Mouse (Mus musculus) frontal cortex, postnatal 36 days (tissue): ENCODE measurements at regions not wholly inside any gene's neighbourhood (a gene's known extent, or its start where the extent isn't known, plus 50 kb on each side); places are given as distances from the start of the nearest gene placed in this dataset.

ENCODE experiments used
- DNase-seq, 2 experiments: peaks; one replicate each; pipeline ENCODE4 v3.0.0; 2022; ENCODE audit warnings: low spot score in 2 of 2

DNA sequence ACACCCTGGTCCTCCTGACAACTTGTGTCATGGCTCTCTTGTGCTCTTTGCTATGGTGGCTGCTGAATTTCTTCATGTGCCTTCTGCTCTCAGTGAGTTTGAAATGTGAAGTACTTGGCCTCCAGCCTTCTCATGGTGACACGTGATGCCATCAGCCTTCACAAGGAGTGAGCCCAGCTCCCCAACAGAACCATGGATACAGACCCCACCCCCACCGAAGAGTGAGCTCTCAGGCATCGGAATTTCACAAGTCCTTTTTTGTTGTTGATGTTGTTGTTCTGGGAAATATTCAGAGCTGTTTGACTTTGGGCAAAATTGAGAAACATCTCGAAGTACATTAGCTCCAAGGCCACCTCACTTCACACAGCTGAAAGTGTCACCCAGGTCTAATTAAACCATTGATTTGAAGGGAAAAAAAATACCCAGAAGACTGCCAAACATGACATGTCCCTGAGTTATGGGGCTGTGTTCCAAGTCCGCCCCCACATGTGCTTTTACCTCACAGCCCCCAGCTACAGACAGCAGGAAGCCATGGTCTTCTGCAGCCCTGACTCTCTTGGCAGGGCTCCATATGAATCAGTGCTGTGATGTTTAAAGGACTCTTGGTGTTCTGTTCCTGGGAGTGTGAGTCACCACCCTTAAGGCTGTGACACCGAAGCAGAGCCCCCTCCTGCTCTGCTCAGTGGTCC, 205.2 kb upstream of the A230072I06Rik start:
- peak; percentile 61 to 73 for DNase-seq

GRCm38 (mm10) chr8:12075943-12076342, 202.7 kb upstream of the A230072I06Rik start:
- DNase-seq: no peak

DNA sequence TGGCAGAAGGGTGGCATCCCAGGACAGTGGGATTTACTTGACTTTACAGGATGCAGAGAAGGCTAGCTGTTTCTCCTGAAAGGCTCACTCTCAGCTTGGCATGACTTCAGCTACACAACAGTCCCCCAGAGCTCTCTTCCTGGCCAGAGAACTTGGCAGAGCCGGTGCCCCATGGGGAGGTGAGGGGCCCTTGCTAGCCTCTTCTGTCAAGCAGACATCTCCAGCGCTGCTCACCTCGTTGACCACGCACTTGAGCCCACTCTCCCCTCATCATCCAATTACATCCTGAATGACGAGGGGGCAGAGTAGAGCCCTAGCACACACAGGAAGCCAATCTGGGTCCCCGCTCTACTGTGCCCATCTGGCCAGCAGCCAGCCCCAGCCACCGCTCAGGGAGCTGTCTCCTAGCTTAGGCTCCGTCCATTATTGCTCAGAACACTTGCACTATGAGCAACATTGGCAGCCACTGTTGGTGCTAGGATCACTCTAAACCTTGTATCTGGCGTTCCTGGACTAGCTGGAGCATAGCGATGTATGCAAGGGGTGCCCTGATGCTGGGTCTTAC, 201.7 kb upstream of the A230072I06Rik start:
- no peak for DNase-seq

- no peak for DNase-seq
These were observed 200.7 kb upstream of the A230072I06Rik start for GRCm38 (mm10) chr8:12077896-12078295.

GRCm38 (mm10) chr8:12078679-12079566, 199.7 kb upstream of the A230072I06Rik start:
- no peak for DNase-seq

- DNase-seq: no peak
These were observed 197.1 kb upstream of the A230072I06Rik start for GRCm38 (mm10) chr8:12081536-12081935.

- no peak for DNase-seq
These were observed 191.3 kb upstream of the A230072I06Rik start for GRCm38 (mm10) chr8:12087192-12087800.

DNA sequence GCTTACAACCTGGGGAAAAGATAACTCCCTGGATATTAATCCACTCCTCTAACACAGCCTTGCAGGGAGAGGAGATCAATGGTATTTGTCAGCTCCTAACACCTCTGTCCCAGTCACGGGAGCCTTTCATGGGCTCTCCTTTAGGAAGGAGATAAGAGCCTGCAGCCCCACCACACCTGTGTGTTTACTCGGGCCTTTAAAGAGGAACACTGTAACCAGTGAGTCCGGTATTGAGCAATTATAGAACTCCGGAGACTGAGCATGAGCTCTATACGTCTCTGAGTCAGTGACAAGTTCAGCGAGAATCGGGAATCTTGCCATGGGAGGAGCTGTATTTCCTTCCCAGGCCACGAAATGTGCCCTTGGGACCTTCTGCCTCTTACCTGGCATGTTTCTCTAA, 178.5 kb upstream of the A230072I06Rik start:
- no peak for DNase-seq

GRCm38 (mm10) chr8:12103296-12103695, 175.3 kb upstream of the A230072I06Rik start:
- DNase-seq: no peak

GRCm38 (mm10) chr8:12105106-12105901, 173.3 kb upstream of the A230072I06Rik start:
- no peak for DNase-seq

GRCm38 (mm10) chr8:12108578-12108977, 170.0 kb upstream of the A230072I06Rik start:
- no peak for DNase-seq

DNA sequence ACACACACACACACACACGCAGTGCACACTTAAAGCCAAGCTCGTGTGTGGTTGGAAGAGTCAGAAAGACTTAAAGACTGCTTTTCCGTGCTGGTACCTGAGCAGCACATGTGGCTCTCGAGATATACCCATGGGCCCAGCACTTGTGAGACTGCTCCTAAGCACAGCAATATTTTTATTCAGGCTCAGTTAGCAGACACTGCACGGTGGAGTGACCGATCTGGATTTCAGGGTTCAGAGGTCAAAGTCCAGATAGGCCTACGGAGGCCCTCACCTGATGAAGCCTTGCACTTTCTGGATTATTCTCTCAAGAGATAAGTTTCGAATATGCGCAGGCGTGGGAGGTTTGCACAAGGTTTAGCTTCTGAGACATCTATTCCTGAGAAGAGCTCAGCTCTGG, 167.0 kb upstream of the A230072I06Rik start:
- DNase-seq: no peak

- DNase-seq: no peak
These were observed 165.6 kb upstream of the A230072I06Rik start for GRCm38 (mm10) chr8:12113023-12113422.

DNA sequence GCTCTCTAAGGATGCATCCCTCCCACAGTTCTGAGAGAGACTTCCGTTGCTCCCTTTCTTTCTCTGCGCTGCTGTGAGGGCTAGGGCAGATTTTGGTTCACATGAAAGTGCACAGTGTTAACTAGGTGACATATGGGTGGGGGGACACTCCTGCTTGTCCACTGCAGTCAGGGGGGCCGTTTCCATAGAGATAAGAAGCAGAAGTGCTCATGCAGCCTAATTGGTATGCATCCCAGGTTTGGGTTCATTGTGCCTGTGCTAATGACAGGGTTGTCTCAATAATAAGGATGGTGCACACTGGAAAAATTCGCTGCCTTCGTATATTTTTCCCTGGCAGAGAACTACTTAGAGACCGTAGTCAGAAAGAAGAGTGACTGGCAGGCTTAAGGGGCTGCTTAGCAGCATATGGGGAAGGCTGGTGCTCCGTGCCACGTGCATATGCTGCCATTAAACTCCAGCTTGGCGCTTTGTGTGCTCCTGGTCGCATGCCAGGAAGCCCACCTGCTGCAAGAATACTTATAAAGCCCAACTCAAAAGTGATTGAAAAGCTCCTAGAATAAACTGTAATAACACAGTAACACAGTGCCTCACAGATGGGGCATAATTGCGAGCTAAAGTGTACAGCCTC, 152.1 kb upstream of the A230072I06Rik start:
- peak in 1 of 2 experiments; percentile 13 for DNase-seq

GRCm38 (mm10) chr8:12127106-12127800, 151.4 kb upstream of the A230072I06Rik start:
- peak in 1 of 2 experiments; percentile 11 for DNase-seq

DNA sequence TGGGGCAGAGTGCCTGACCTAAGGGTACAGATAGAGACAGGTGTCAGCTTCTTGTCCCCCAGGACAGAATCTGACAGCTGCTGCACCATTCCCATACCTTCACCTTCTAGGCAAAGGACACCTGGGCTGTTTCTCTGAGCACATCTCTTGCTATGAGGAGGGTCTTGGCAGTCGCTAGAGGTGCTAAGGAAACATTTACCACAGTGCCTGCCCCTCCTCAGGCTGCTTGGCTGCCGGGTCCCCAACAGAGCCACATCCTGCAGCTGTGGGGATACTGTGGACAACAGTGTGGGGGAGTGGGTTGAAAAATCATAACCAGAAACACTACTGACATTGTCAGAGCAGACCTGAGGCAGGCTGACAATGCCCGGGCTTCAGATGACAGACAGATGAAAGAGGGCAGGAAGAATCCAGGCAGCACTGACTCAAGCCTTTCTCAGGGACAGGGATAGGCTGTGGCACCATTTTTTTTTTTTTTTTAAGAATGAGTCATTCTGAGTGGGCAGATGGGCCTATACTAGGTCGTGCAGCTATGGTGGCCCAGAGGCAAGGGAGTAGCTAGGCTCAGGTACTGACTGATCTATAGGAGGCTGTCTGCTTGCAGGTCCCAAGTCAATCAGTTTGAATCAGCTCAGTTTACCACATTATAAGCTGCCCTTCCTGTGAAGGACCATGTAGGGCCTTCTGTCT, 150.7 kb upstream of the A230072I06Rik start:
- DNase-seq: no peak

DNA sequence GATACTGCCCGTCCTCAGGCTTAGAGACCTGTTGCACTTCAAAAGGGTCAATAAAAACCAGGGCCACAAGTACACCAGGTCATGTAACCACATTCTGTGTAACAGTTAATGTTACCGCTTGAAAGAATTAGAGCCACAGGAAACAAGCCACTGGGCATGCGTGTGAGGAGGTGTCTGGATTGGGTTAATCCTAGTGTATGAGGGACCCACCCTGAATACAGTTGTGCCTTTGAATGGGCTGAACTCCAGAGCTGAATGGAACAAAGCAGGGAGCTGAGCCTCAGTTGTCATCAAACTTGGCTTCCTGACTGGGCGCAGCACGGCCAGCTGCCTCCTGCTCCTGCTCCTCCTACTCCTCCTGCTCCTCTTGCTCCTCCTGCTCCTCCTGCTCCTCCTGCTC, 148.0 kb upstream of the A230072I06Rik start:
- no peak for DNase-seq

DNA sequence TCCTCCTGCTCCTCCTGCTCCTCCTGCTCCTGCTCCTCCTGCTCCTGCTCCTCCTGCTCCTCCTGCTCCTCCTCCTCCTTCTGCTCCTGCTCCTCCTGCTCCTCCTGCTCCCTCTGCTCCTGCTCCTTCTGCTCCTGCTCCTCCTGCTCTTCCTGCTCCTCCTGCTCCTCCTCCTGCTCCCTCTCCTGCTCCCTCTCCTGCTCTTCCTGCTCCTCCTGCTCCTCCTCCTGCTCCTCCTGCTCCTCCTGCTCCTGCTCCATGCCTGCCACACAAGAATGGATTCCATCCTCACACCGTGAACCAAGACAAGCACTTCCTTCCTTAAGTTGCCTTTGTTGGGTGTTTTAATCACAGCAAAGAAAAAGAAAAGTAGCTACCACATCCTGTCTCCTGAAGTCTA, 144.4 kb upstream of the A230072I06Rik start:
- DNase-seq: no peak

DNA sequence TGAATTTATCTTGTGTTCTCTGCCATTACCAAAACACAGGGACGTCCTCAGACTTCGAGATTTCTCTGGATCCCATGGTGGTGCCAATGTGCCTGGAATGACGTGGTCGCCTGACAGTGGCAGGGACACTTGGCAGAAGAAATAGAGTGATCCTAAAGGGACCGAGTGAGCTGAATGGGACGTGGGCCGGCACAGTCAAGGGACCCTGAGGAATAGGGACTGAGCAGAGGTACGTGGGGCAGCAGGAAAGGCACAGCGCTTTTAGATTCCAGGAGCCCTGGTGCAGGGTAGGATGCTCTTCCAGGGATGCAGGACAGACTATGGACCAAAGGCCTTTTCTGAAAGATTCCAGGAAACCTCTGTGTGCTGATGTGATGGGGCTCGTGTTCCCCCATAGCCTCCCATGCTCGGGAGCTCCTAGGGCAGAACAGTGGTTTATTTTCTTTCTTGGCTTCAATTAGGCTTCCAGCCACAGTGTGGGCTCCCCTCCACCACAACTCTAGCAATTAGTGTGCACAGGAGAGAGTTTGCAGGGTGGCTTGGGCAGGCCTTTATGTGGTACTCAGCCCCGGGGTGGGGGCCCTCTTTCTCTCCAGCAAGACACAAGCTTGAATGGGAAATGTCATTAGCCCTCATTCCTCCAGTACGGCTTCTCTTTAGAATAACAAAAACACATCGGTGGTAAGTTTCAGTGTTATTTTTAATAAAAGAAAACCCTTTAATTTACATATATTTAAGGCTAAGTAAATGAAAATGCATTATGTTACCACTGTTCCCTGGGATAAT, 143.0 kb upstream of the A230072I06Rik start:
- DNase-seq: no peak
